ENCODE assay signal across 8 mouse cellular contexts in genomic region chr7:27180036-27180435, GRCm38 (mm10). TPM values are rescaled to one million over a fixed set of nuclear protein-coding genes. Genes with fewer than 3 reads are reported as not detected.
A peak's percentile ranks its signal among the peaks of the same experiment; 100 is the strongest.
DNase-seq lines count a peak whose midpoint lies in the region; ATAC-seq and TF ChIP-seq lines count a peak whose summit lies in the region.

No protein-coding gene starts in this region.

- no peak overlapping the region for H3K4me3 ChIP-seq in liver, adult 2 months (ENCODE audit: insufficient read depth, low read depth, low read length)
- H3K4me3 ChIP-seq in midbrain, embryonic 15.5 days: no peak overlapping the region

- no peak for TF ChIP-seq POLR2A in liver, adult 2 months (IDR thresholded peaks at IDR 0.05; ENCODE audit: extremely low read depth, insufficient read depth, low read length)

- TF ChIP-seq CTCF in liver, adult 2 months (IDR thresholded peaks at IDR 0.05; ENCODE audit: low read depth, low read length): no peak

- no peaks in the 10 kb centered on the region for H3K9me3 ChIP-seq in midbrain, embryonic 15.5 days

- WGBS in liver, adult 2 months: 9% methylated on average over 5 of the region's 5 CpGs
- WGBS in midbrain, embryonic 15.5 days: 37% methylated on average over 5 of the region's 5 CpGs

- no peak overlapping the region for H3K9ac ChIP-seq in liver, adult 2 months (ENCODE audit: low read depth, low read length)
- no peak overlapping the region for H3K9ac ChIP-seq in midbrain, embryonic 15.5 days

- intact Hi-C loops in gastrocnemius, postnatal 14 days (cut with DNase I; ENCODE audit: low total_unique reads): no loop called here

- H3K36me3 ChIP-seq in liver, adult 2 months (ENCODE audit: control insufficient read depth, insufficient read depth, low read length): no peaks in the 10 kb centered on the region
- H3K36me3 ChIP-seq in midbrain, embryonic 15.5 days (replicated peaks): peaks cover 8% of the 10 kb centered on the region; the same call in 1 of the 2 replicates

- DNase-seq in liver, adult 2 months (ENCODE audit: extremely low read depth, low read depth, low spot score): peak; percentile 90
- no peak for DNase-seq in liver
- peak; percentile 74 for DNase-seq in gastrocnemius, postnatal 14 days
- peak; percentile 93 for DNase-seq in kidney, postnatal 25 days
- DNase-seq in spleen, postnatal 14 days (ENCODE audit: low spot score in 2 of 2): no peak
- DNase-seq in right cerebral cortex, adult 2 months (ENCODE audit: low spot score in 2 of 2): no peak
- DNase-seq in right cerebral cortex, postnatal 25 days: no peak

- H3K4me1 ChIP-seq in liver, adult 2 months (ENCODE audit: control insufficient read depth, insufficient read depth, low read length): peaks cover 13% of the 10 kb centered on the region
- H3K4me1 ChIP-seq in midbrain, embryonic 15.5 days: peaks cover 20% of the 10 kb centered on the region

- H3K79me2 ChIP-seq in liver, adult 2 months (ENCODE audit: control insufficient read depth, insufficient read depth, low read length): no peaks in the 10 kb centered on the region

- H3K27ac ChIP-seq in liver, adult 2 months (replicated peaks; ENCODE audit: insufficient read depth, low read depth, low read length): peak overlapping the region; percentile 60
- H3K27ac ChIP-seq in midbrain, embryonic 15.5 days: peak overlapping the region; percentile 79; the same call in 1 of the 2 replicates

- no peak for ATAC-seq in midbrain, embryonic 15.5 days (replicated peaks)

- H3K27me3 ChIP-seq in liver, adult 2 months (ENCODE audit: control insufficient read depth, insufficient read depth, low read length): no peaks in the 10 kb centered on the region
- H3K27me3 ChIP-seq in midbrain, embryonic 15.5 days (replicated peaks): no peaks in the 10 kb centered on the region

- peak overlapping the region; percentile 52; the same call in 1 of the 2 replicates for H3K4me2 ChIP-seq in midbrain, embryonic 15.5 days

RNA-seq across cellular contexts. Expression of gene Gm21983, which starts 0.8 kb away (rescaled TPM):
- total RNA-seq in liver, adult 2 months (2014; rRNA removed): 0.09 and 0.20 TPM in 2 replicates
- polyA plus RNA-seq in liver, adult 2 months (2012; rRNA removed): 0.39 TPM in 1 of 2 replicates, not detected in the other
- total RNA-seq in gastrocnemius, postnatal 14 days (2021): not detected
- 0.40 and 0.62 TPM in 2 replicates for polyA plus RNA-seq in midbrain, embryonic 15.5 days (2015; fragmentation: Nextera tagmentation; extraction: Ambion mirVana)

RNA-seq across cellular contexts. Expression of gene Mia, which starts 0.9 kb away (rescaled TPM):
- total RNA-seq in liver, adult 2 months (2014; rRNA removed): not detected in 2 replicates
- polyA plus RNA-seq in liver, adult 2 months (2012; rRNA removed): 0.67 and 1.1 TPM in 2 replicates
- total RNA-seq in gastrocnemius, postnatal 14 days (2021): under 1 TPM; 0.44 to 0.68 TPM
- polyA plus RNA-seq in midbrain, embryonic 15.5 days (2015; fragmentation: Nextera tagmentation; extraction: Ambion mirVana): 14.0 and 16.2 TPM in 2 replicates

RNA-seq across cellular contexts. Expression of gene Rab4b, which starts 1.3 kb away (rescaled TPM):
- 8.7 and 10.1 TPM in 2 replicates for total RNA-seq in liver, adult 2 months (2014; rRNA removed)
- 27.5 and 28.3 TPM in 2 replicates for polyA plus RNA-seq in liver, adult 2 months (2012; rRNA removed)
- 10 to 100 TPM; 19.7 to 20.0 TPM for total RNA-seq in gastrocnemius, postnatal 14 days (2021)
- polyA plus RNA-seq in midbrain, embryonic 15.5 days (2015; fragmentation: Nextera tagmentation; extraction: Ambion mirVana): 101 and 107 TPM in 2 replicates

RNA-seq across cellular contexts. Expression of gene Egln2, which starts 13.4 kb away (rescaled TPM):
- total RNA-seq in liver, adult 2 months (2014; rRNA removed): 35.4 and 46.6 TPM in 2 replicates
- 98.2 and 99.3 TPM in 2 replicates for polyA plus RNA-seq in liver, adult 2 months (2012; rRNA removed)
- total RNA-seq in gastrocnemius, postnatal 14 days (2021): 10 to 100 TPM; 83.0 to 87.9 TPM
- 113 and 126 TPM in 2 replicates for polyA plus RNA-seq in midbrain, embryonic 15.5 days (2015; fragmentation: Nextera tagmentation; extraction: Ambion mirVana)

RNA-seq across cellular contexts. Expression of gene BC024978, which starts 15.5 kb away (rescaled TPM):
- 3.9 and 4.2 TPM in 2 replicates for total RNA-seq in liver, adult 2 months (2014; rRNA removed)
- polyA plus RNA-seq in liver, adult 2 months (2012; rRNA removed): 10.2 and 13.8 TPM in 2 replicates
- total RNA-seq in gastrocnemius, postnatal 14 days (2021): 10 to 100 TPM; 11.8 to 13.4 TPM
- 3.7 and 3.9 TPM in 2 replicates for polyA plus RNA-seq in midbrain, embryonic 15.5 days (2015; fragmentation: Nextera tagmentation; extraction: Ambion mirVana)

Comparison
In these comparisons a context has a peak if more than half of its experiments do, and no peak if none do; other contexts are left out.
1. DNase-seq: peak in liver, adult 2 months (single experiment), gastrocnemius, postnatal 14 days (single experiment) and kidney, postnatal 25 days (2 of 2); none in liver (single experiment), spleen, postnatal 14 days (0 of 2), right cerebral cortex, adult 2 months (0 of 2) and right cerebral cortex, postnatal 25 days (single experiment).